Mouse (Mus musculus): Measurements from ENCODE around the gene Rbm43. TPM values are rescaled to one million over a fixed set of nuclear protein-coding genes. Genes with fewer than 3 reads are reported as not detected.

The Rbm43 gene
- polyA plus RNA-seq, 1 experiment from 2014 or later, result 22.1 TPM

- Histone ChIP-seq H3K9me3 (ENCODE audit: control insufficient read depth, low read length) (no peaks in the 10 kb centered on the region), H3K27ac (ENCODE audit: low read length) (peak overlapping the region; percentile 50; the same call in 1 of the 2 replicates), H3K4me1 (replicated peaks; ENCODE audit: control insufficient read depth, insufficient read depth, low read length) (peaks cover 8% of the 10 kb centered on the region), H3K9ac (ENCODE audit: low read length) (peak overlapping the region; percentile 74), H3K4me3 (ENCODE audit: low read length) (peak overlapping the region; percentile 68), H3K4me2 (ENCODE audit: low read depth, low read length) (peak overlapping the region; percentile 60), H3K36me3 (ENCODE audit: control insufficient read depth, insufficient read depth, low read length) (peaks cover 8% of the 10 kb centered on the region; the same call in 1 of the 2 replicates), H3K27me3 (ENCODE audit: control insufficient read depth, insufficient read depth, low read depth, low read length) (no peaks in the 10 kb centered on the region)
- ATAC-seq (ENCODE audit: low read depth), result no peak
- 24% methylated on average over 12 of the region's 12 CpGs for WGBS
Measured at GRCm38 (mm10) chr2:51933341-51934134, 1.4 kb downstream of the Rbm43 start.

- no peak for ATAC-seq (ENCODE audit: low read depth)
- H3K27me3 ChIP-seq (ENCODE audit: control insufficient read depth, insufficient read depth, low read depth, low read length), result no peaks in the 10 kb centered on the region
- H3K9me3 ChIP-seq (ENCODE audit: control insufficient read depth, low read length), result no peaks in the 10 kb centered on the region
- H3K4me2 ChIP-seq (ENCODE audit: low read depth, low read length), result no peak overlapping the region
- WGBS, result 73% methylated on average over 7 of the region's 7 CpGs
- peaks cover 10% of the 10 kb centered on the region; the same call in 1 of the 2 replicates for H3K36me3 ChIP-seq (ENCODE audit: control insufficient read depth, insufficient read depth, low read length)
- no peak overlapping the region for H3K9ac ChIP-seq (ENCODE audit: low read length)
- peaks cover 8% of the 10 kb centered on the region for H3K4me1 ChIP-seq (replicated peaks; ENCODE audit: control insufficient read depth, insufficient read depth, low read length)
- H3K4me3 ChIP-seq (ENCODE audit: low read length), result no peak overlapping the region
- H3K27ac ChIP-seq (ENCODE audit: low read length), result no peak overlapping the region
Measured at GRCm38 (mm10) chr2:51931241-51931640, 3.7 kb downstream of the Rbm43 start.

- Histone ChIP-seq H3K9ac (ENCODE audit: low read length) (no peak overlapping the region), H3K4me3 (ENCODE audit: low read length) (no peak overlapping the region), H3K27ac (ENCODE audit: low read length) (no peak overlapping the region), H3K4me2 (ENCODE audit: low read depth, low read length) (no peak overlapping the region), H3K9me3 (ENCODE audit: control insufficient read depth, low read length) (no peaks in the 10 kb centered on the region), H3K36me3 (ENCODE audit: control insufficient read depth, insufficient read depth, low read length) (no peaks in the 10 kb centered on the region), H3K4me1 (replicated peaks; ENCODE audit: control insufficient read depth, insufficient read depth, low read length) (no peaks in the 10 kb centered on the region; the same call in 1 of the 2 replicates), H3K27me3 (ENCODE audit: control insufficient read depth, insufficient read depth, low read depth, low read length) (no peaks in the 10 kb centered on the region)
- 10% methylated on average over 5 of the region's 5 CpGs for WGBS
- ATAC-seq (ENCODE audit: low read depth), result peak; percentile 61
Measured at GRCm38 (mm10) chr2:51914944-51915680, 19.9 kb downstream of the Rbm43 start.

- 52% methylated on average over 7 of the region's 7 CpGs for WGBS
- no peak for ATAC-seq (ENCODE audit: low read depth)
- Histone ChIP-seq H3K4me1 (replicated peaks; ENCODE audit: control insufficient read depth, insufficient read depth, low read length) (no peaks in the 10 kb centered on the region; the same call in 1 of the 2 replicates), H3K4me3 (ENCODE audit: low read length) (no peak overlapping the region), H3K36me3 (ENCODE audit: control insufficient read depth, insufficient read depth, low read length) (no peaks in the 10 kb centered on the region), H3K4me2 (ENCODE audit: low read depth, low read length) (no peak overlapping the region), H3K27ac (ENCODE audit: low read length) (no peak overlapping the region), H3K27me3 (ENCODE audit: control insufficient read depth, insufficient read depth, low read depth, low read length) (no peaks in the 10 kb centered on the region), H3K9ac (ENCODE audit: low read length) (no peak overlapping the region), H3K9me3 (ENCODE audit: control insufficient read depth, low read length) (no peaks in the 10 kb centered on the region)
Measured at GRCm38 (mm10) chr2:51914532-51914931, 20.4 kb downstream of the Rbm43 start.

GRCm38 (mm10) chr2:51912740-51913139, 22.2 kb downstream of the Rbm43 start:
- 0 out of 2 replicates have a peak overlapping the region, but pooled peaks have one; percentile 0 for H3K4me2 ChIP-seq (ENCODE audit: low read depth, low read length)
- peak overlapping the region; percentile 54 for H3K27ac ChIP-seq (ENCODE audit: low read length)
- no peaks in the 10 kb centered on the region for H3K27me3 ChIP-seq (ENCODE audit: control insufficient read depth, insufficient read depth, low read depth, low read length)
- H3K4me1 ChIP-seq (replicated peaks; ENCODE audit: control insufficient read depth, insufficient read depth, low read length), result no peaks in the 10 kb centered on the region; the same call in 1 of the 2 replicates
- peak; percentile 77 for ATAC-seq (ENCODE audit: low read depth)
- H3K36me3 ChIP-seq (ENCODE audit: control insufficient read depth, insufficient read depth, low read length), result no peaks in the 10 kb centered on the region
- WGBS, result 33% methylated on average over 6 of the region's 6 CpGs
- H3K9me3 ChIP-seq (ENCODE audit: control insufficient read depth, low read length), result no peaks in the 10 kb centered on the region
- H3K4me3 ChIP-seq (ENCODE audit: low read length), result no peak overlapping the region
- no peak overlapping the region for H3K9ac ChIP-seq (ENCODE audit: low read length)

- H3K9ac ChIP-seq (ENCODE audit: low read length), result no peak overlapping the region
Measured at GRCm38 (mm10) chr2:51911864-51912263, 23.1 kb downstream of the Rbm43 start.

GRCm38 (mm10) chr2:51907538-51908110, 27.3 kb downstream of the Rbm43 start:
- no peak overlapping the region for H3K4me2 ChIP-seq (ENCODE audit: low read depth, low read length)
- H3K36me3 ChIP-seq (ENCODE audit: control insufficient read depth, insufficient read depth, low read length), result no peaks in the 10 kb centered on the region
- no peak for ATAC-seq (ENCODE audit: low read depth)
- H3K27me3 ChIP-seq (ENCODE audit: control insufficient read depth, insufficient read depth, low read depth, low read length), result no peaks in the 10 kb centered on the region
- H3K4me1 ChIP-seq (replicated peaks; ENCODE audit: control insufficient read depth, insufficient read depth, low read length), result no peaks in the 10 kb centered on the region; the same call in 1 of the 2 replicates
- H3K27ac ChIP-seq (ENCODE audit: low read length), result no peak overlapping the region
- H3K9me3 ChIP-seq (ENCODE audit: control insufficient read depth, low read length), result no peaks in the 10 kb centered on the region
- H3K4me3 ChIP-seq (ENCODE audit: low read length), result no peak overlapping the region
- WGBS, result 67% methylated on average over 4 of the region's 4 CpGs
- no peak overlapping the region for H3K9ac ChIP-seq (ENCODE audit: low read length)

More at GRCm38 (mm10) chr2:51911864-51912263, 23.1 kb downstream of the Rbm43 start:
- no peak for ATAC-seq (ENCODE audit: low read depth)
- 52% methylated on average over 2 of the region's 2 CpGs for WGBS
- Histone ChIP-seq H3K27me3 (ENCODE audit: control insufficient read depth, insufficient read depth, low read depth, low read length) (no peaks in the 10 kb centered on the region), H3K4me1 (replicated peaks; ENCODE audit: control insufficient read depth, insufficient read depth, low read length) (no peaks in the 10 kb centered on the region; the same call in 1 of the 2 replicates), H3K36me3 (ENCODE audit: control insufficient read depth, insufficient read depth, low read length) (no peaks in the 10 kb centered on the region), H3K27ac (ENCODE audit: low read length) (no peak overlapping the region), H3K4me2 (ENCODE audit: low read depth, low read length) (no peak overlapping the region), H3K9me3 (ENCODE audit: control insufficient read depth, low read length) (no peaks in the 10 kb centered on the region), H3K4me3 (ENCODE audit: low read length) (no peak overlapping the region)

- 69% methylated on average over 8 of the region's 8 CpGs for WGBS
- H3K4me2 ChIP-seq (ENCODE audit: low read depth, low read length), result no peak overlapping the region
- H3K4me1 ChIP-seq (replicated peaks; ENCODE audit: control insufficient read depth, insufficient read depth, low read length), result no peaks in the 10 kb centered on the region
- no peaks in the 10 kb centered on the region for H3K9me3 ChIP-seq (ENCODE audit: control insufficient read depth, low read length)
- no peaks in the 10 kb centered on the region for H3K36me3 ChIP-seq (ENCODE audit: control insufficient read depth, insufficient read depth, low read length)
- no peak overlapping the region for H3K27ac ChIP-seq (ENCODE audit: low read length)
- ATAC-seq (ENCODE audit: low read depth), result no peak
- H3K27me3 ChIP-seq (ENCODE audit: control insufficient read depth, insufficient read depth, low read depth, low read length), result no peaks in the 10 kb centered on the region
- H3K9ac ChIP-seq (ENCODE audit: low read length), result no peak overlapping the region
- no peak overlapping the region for H3K4me3 ChIP-seq (ENCODE audit: low read length)
Measured at GRCm38 (mm10) chr2:51905637-51906036, 29.3 kb downstream of the Rbm43 start.

GRCm38 (mm10) chr2:51892411-51892901, 42.5 kb downstream of the Rbm43 start:
- 57% methylated on average over 12 of the region's 12 CpGs for WGBS
- no peak overlapping the region for H3K27ac ChIP-seq (ENCODE audit: low read length)
- H3K9me3 ChIP-seq (ENCODE audit: control insufficient read depth, low read length), result no peaks in the 10 kb centered on the region

More at GRCm38 (mm10) chr2:51892411-51892901, 42.5 kb downstream of the Rbm43 start:
- H3K27me3 ChIP-seq (ENCODE audit: control insufficient read depth, insufficient read depth, low read depth, low read length), result no peaks in the 10 kb centered on the region
- ATAC-seq (ENCODE audit: low read depth), result peak; percentile 43; the same call in 1 of the 2 replicates
- no peaks in the 10 kb centered on the region for H3K4me1 ChIP-seq (replicated peaks; ENCODE audit: control insufficient read depth, insufficient read depth, low read length)
- H3K4me3 ChIP-seq (ENCODE audit: low read length), result no peak overlapping the region
- no peak overlapping the region for H3K9ac ChIP-seq (ENCODE audit: low read length)
- H3K36me3 ChIP-seq (ENCODE audit: control insufficient read depth, insufficient read depth, low read length), result no peaks in the 10 kb centered on the region
- H3K4me2 ChIP-seq (ENCODE audit: low read depth, low read length), result 0 out of 2 replicates have a peak overlapping the region, but pooled peaks have one; percentile 14

Measured in lung, embryonic 16.5 days (tissue).